Mouse (Mus musculus): Measurements from ENCODE around the gene Reps2.

DNA sequence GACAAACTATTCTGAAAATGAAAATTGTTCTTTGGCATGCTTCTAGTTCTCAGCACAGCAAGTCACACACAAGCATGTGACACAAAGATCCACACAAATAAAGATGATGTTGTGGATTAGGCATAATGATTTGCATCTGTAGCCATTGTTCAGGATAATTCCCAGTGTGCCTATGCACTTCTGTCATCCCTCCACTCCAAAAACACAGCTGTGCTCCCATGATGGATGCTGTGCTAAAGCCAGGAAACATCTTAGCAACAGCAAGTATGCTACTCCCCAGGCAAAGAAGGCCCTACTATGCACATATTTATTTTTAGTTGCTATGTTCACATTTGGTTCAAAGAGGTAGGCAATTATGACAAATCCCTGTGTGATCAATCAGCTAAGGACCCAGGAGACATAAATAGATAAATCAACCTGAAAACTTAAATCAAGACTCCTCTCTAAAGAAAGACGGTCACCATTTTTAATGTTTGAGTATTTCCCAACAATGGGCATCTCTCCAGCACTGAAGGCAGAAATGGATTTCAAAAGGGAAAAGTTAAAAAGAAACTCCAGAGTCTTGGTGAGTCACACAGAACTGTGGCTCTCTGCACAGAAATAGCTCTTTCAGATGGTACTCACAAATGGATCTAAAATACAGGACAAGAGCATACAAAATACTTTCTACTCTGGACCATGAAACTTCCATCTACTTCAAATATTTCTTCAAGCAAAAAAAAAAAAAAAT lies 87.6 kb downstream of the Reps2 start:
- TF ChIP-seq TAL1 (IDR thresholded peaks at IDR 0.05; ENCODE audit: low read length) (no peak), GATA1 (IDR thresholded peaks at IDR 0.05; ENCODE audit: low read length) (no peak)

All from erythroblast, embryonic 14.5 days (primary cell).